Mouse (Mus musculus) embryo, embryonic 11.5 days (tissue): ENCODE results near the gene Ing1.

Experiments
- DNase-seq: peaks from one replicate; pipeline ENCODE4 v3.0.0-alpha.2; 2012; ENCODE audit warnings: low read depth, low spot score

Gene Ing1

GRCm38 (mm10) chr8:11554799-11555719, at the start of gene Ing1:
TSS of gene Ing1 (plus strand) at chr8:11555571.
- peak; percentile 98 for DNase-seq

- no peak for DNase-seq
Measured at GRCm38 (mm10) chr8:11506074-11506473, 49.3 kb upstream of the Ing1 start.

GRCm38 (mm10) chr8:11506802-11507201, 48.6 kb upstream of the Ing1 start:
- peak; percentile 32 for DNase-seq

GRCm38 (mm10) chr8:11508880-11509279, 46.5 kb upstream of the Ing1 start:
- no peak for DNase-seq

- no peak for DNase-seq
Measured at GRCm38 (mm10) chr8:11510971-11511370, 44.4 kb upstream of the Ing1 start.

- DNase-seq, result no peak
Measured at GRCm38 (mm10) chr8:11512711-11513110, 42.7 kb upstream of the Ing1 start.

- DNase-seq, result no peak
Measured at GRCm38 (mm10) chr8:11513247-11513646, 42.1 kb upstream of the Ing1 start.

GRCm38 (mm10) chr8:11516292-11516691, 39.1 kb upstream of the Ing1 start:
- DNase-seq, result no peak

GRCm38 (mm10) chr8:11517366-11518055, 37.9 kb upstream of the Ing1 start:
- no peak for DNase-seq

GRCm38 (mm10) chr8:11518056-11518396, 37.3 kb upstream of the Ing1 start:
- DNase-seq, result no peak

- DNase-seq, result no peak
Measured at GRCm38 (mm10) chr8:11518676-11519075, 36.7 kb upstream of the Ing1 start.

- DNase-seq, result no peak
Measured at GRCm38 (mm10) chr8:11523331-11523730, 32.0 kb upstream of the Ing1 start.

GRCm38 (mm10) chr8:11530155-11530770, 25.1 kb upstream of the Ing1 start:
- DNase-seq, result no peak

GRCm38 (mm10) chr8:11530849-11531248, 24.5 kb upstream of the Ing1 start:
- no peak for DNase-seq

- DNase-seq, result no peak
Measured at GRCm38 (mm10) chr8:11534494-11534893, 20.9 kb upstream of the Ing1 start.

GRCm38 (mm10) chr8:11539049-11539448, 16.3 kb upstream of the Ing1 start:
- DNase-seq, result no peak

GRCm38 (mm10) chr8:11540182-11540581, 15.2 kb upstream of the Ing1 start:
- no peak for DNase-seq

GRCm38 (mm10) chr8:11542031-11542430, 13.3 kb upstream of the Ing1 start:
- DNase-seq, result no peak

GRCm38 (mm10) chr8:11542866-11543265, 12.5 kb upstream of the Ing1 start:
- DNase-seq, result no peak

- DNase-seq, result no peak
Measured at GRCm38 (mm10) chr8:11544386-11544785, 11.0 kb upstream of the Ing1 start.

GRCm38 (mm10) chr8:11547063-11547462, 8.3 kb upstream of the Ing1 start:
- DNase-seq, result no peak

GRCm38 (mm10) chr8:11549706-11550105, 5.7 kb upstream of the Ing1 start:
- no peak for DNase-seq
